In the genomic region with DNA sequence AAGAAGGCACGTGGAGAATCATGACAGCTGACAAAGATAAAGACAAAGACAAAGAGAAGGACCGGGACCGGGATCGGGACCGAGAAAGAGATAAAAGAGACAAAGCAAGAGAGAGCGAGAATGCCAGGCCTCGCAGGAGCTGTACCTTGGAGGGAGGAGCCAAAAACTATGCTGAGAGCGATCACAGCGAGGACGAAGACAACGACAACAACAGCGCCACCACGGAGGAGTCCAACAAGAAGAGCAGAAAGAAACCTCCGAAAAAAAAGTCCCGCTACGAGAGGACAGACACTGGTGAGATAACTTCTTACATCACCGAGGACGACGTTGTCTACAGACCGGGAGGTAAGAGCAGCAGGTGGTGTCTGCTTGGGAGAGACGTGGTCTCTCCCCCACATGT, we compare ENCODE assay signal across 14 mouse cellular contexts.
DNase-seq lines count a peak whose midpoint lies in the region; ATAC-seq and TF ChIP-seq lines count a peak whose summit lies in the region.
"Had no signal": no experiment of that assay in that cellular context is flagged by ENCODE, and none has a peak within 500 bp of the region (broad histone marks: within the 10 kb centered on the region; RNA-seq: fewer than 3 reads in every experiment).

No protein-coding gene starts in this region.

- TF ChIP-seq EP300 in liver, embryonic 14.5 days (IDR thresholded peaks at IDR 0.05; ENCODE audit: low read depth), result no peak

- peak overlapping the region; percentile 40; the same call in 1 of the 2 replicates for H3K9ac ChIP-seq in liver, embryonic 14.5 days (replicated peaks)
- H3K9ac ChIP-seq: embryonic facial prominence, embryonic 12.5 days; limb, embryonic 13.5 days had no signal

- peaks cover 93% of the 10 kb centered on the region for H3K4me1 ChIP-seq in megakaryocyte, embryonic 14.5 days
- H3K4me1 ChIP-seq in liver, embryonic 14.5 days (replicated peaks; ENCODE audit: control insufficient read depth in 2 of 2, insufficient read depth in 2 of 2, low read length in 1 of 2), result peaks cover 20 to 39% of the 10 kb centered on the region in 2 experiments

- 0 out of 2 replicates have a peak, but pooled peaks have one; percentile 15 for TF ChIP-seq CTCF in liver, embryonic 14.5 days (IDR thresholded peaks at IDR 0.05; ENCODE audit: low read depth)

- peak overlapping the region; percentile 58 for H3K4me2 ChIP-seq in liver, embryonic 14.5 days (ENCODE audit: low read depth)
- H3K4me2 ChIP-seq: embryonic facial prominence, embryonic 12.5 days; limb, embryonic 13.5 days had no signal

- H3K27me3 ChIP-seq in megakaryocyte, embryonic 14.5 days (replicated peaks), result no peaks in the 10 kb centered on the region
- H3K27me3 ChIP-seq in liver, embryonic 14.5 days (ENCODE audit: control insufficient read depth, insufficient read depth, low read length), result no peaks in the 10 kb centered on the region
- H3K27me3 ChIP-seq: embryonic facial prominence, embryonic 12.5 days; limb, embryonic 13.5 days had no signal

- peak; percentile 52 for DNase-seq in cerebellum, adult 9-11 months
- peak; percentile 42 for DNase-seq in brain, adult 2 months (ENCODE audit: low read depth, low spot score)
- peak; percentile 20 to 30 (median 23) for DNase-seq in liver, embryonic 14.5 days (ENCODE audit: low read depth in 3 of 3, low spot score in 3 of 3)
- no peak for DNase-seq in retina, embryonic 14.5 days (ENCODE audit: low spot score)
- no peak for DNase-seq in Muller cell, postnatal 12 days (ENCODE audit: inconsistent ontology term)
- DNase-seq: adrenal gland, adult 8-10 months; B cell, adult 2 months had no signal

- 36% methylated on average over 21 of the region's 21 CpGs for WGBS in liver, embryonic 14.5 days (ENCODE audit: insufficient replicate concordance)

- H3K4me3 ChIP-seq in megakaryocyte, embryonic 14.5 days (replicated peaks), result peak overlapping the region; percentile 46
- H3K4me3 ChIP-seq in liver, embryonic 14.5 days (ENCODE audit: insufficient read depth in 1 of 2, low read depth in 2 of 2, low read length in 2 of 2), result peak overlapping the region; percentile 3 to 44; a peak in 3 of 4 replicates
- H3K4me3 ChIP-seq: embryonic facial prominence, embryonic 12.5 days; limb, embryonic 13.5 days; myocyte had no signal

- no peaks in the 10 kb centered on the region for H3K9me3 ChIP-seq in megakaryocyte, embryonic 14.5 days
- no peaks in the 10 kb centered on the region for H3K9me3 ChIP-seq in liver, embryonic 14.5 days (ENCODE audit: control insufficient read depth, low read length)
- H3K9me3 ChIP-seq: embryonic facial prominence, embryonic 12.5 days; limb, embryonic 13.5 days had no signal

- H3K36me3 ChIP-seq in megakaryocyte, embryonic 14.5 days (replicated peaks; ENCODE audit: low read length), result peaks cover 48% of the 10 kb centered on the region
- 0 out of 2 replicates have a peak, but pooled peaks cover 4% of the 10 kb centered on the region for H3K36me3 ChIP-seq in liver, embryonic 14.5 days (replicated peaks; ENCODE audit: control insufficient read depth, insufficient read depth, low read depth)

- H3K27ac ChIP-seq in liver, embryonic 14.5 days, result no peak overlapping the region
- H3K27ac ChIP-seq: embryonic facial prominence, embryonic 12.5 days; kidney, postnatal 0 days; limb, embryonic 13.5 days had no signal

- no peak for ATAC-seq in cerebellum, adult (ENCODE audit: insufficient number of reproducible peaks, low FRiP score, low TSS enrichment)
- ATAC-seq in megakaryocyte, adult 5-6 weeks (ENCODE audit: poor library complexity, severe bottlenecking), result no peak
- peak; percentile 55; the same call in 1 of the 2 replicates for ATAC-seq in liver, embryonic 14.5 days (ENCODE audit: insufficient read depth)

Comparison
In these comparisons a context has a peak if more than half of its experiments do, and no peak if none do; other contexts are left out.
1. DNase-seq: peak in cerebellum, adult 9-11 months (single experiment), brain, adult 2 months (single experiment) and liver, embryonic 14.5 days (3 of 3); none in retina, embryonic 14.5 days (single experiment) and Muller cell, postnatal 12 days (single experiment).